Mouse (Mus musculus) CD4-positive, CD25-positive, alpha-beta regulatory T cell, adult 2 months (primary cell): Measurements from ENCODE around the gene Slc16a7.

Experiments used
- DNase-seq: peaks from one replicate; pipeline ENCODE4 v3.0.0-alpha.2; 2012; ENCODE audit warnings: low read depth, low spot score

The Slc16a7 gene

DNA sequence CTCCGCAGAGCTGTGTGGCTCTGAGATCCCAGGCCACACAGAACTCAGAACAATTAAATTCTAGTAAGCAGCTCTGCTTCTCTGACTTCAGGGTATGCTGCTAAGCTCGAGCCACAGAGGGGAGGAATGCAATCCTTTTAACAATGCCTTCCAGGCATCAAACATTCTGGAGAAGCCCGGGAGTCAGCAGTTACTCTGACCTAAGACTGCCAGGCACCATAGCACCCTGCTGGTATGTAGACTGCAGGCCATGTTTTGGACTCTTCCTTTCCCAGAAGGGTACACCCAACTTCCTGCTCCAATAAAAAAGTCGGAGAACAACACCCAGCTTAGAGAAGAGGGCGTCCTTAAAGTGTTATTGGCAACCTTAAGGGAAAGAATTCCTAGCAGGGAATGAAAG lies 205.1 kb downstream of the Slc16a7 start:
- no peak for DNase-seq

- DNase-seq = no peak
These were observed 206.7 kb downstream of the Slc16a7 start for GRCm38 (mm10) chr10:125182545-125182944.

DNA sequence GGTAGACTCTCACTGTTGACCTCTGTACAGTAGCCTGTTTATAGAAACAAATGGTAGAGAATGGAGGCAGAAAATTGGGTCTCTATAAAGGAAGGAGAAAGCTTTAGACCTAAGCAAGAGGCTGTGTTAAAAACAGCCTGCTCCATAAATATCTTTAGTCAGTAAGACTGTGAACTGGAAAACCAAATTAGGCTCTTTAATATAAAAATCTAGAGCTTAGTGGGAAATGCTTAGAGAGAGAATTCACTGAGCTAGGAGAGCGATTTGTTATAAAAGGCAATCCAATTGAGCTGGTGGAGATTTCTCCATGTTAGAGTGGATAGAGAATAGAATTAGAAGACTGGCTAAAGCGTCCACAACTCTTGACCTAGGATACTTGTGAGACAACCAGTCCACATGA lies 211.5 kb downstream of the Slc16a7 start:
- no peak for DNase-seq

DNA sequence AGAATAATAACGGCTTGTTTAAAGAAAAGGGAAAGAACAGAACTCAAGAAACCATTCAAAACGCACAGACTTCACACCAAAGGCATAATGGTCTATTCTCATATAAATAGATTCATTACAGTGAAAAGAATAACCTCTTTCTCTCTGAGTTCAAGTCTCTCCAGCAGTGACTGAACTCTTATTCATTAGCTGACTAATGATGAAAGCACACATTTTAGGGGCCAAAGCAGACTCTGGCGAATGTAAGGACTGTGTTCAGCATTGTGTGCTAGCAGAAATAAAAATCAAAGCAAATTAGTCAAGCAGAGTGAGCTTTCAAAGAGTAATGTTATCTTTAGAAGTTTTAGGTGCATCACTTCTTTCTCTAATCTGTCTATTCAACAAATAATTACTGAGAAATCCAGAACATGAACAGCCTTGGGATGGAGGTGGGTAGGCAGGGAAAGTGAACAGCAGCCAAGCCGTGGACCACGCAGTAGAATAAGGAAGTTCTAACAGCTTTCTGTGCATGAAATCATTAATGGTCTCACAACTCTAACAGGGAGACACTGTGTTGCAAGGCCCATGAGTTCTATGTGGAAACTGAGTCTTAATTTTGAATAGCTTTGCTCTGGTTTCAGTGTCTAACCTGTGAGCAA lies 214.1 kb downstream of the Slc16a7 start:
- DNase-seq = no peak

- DNase-seq = no peak
These were observed 217.6 kb downstream of the Slc16a7 start for GRCm38 (mm10) chr10:125171625-125172024.

- no peak for DNase-seq
These were observed 218.1 kb downstream of the Slc16a7 start for GRCm38 (mm10) chr10:125171154-125171553.
